Mouse (Mus musculus): Measurements from ENCODE around the gene Prdm2. TPM values are rescaled to one million over a fixed set of nuclear protein-coding genes. Genes with fewer than 3 reads are reported as not detected.
A peak's percentile ranks its signal among the peaks of the same experiment; 100 is the strongest.

Prdm2 gene
- total and polyA plus RNA-seq, 3 experiments, result 9.3 to 22.0 (median 20.1) TPM

DNA sequence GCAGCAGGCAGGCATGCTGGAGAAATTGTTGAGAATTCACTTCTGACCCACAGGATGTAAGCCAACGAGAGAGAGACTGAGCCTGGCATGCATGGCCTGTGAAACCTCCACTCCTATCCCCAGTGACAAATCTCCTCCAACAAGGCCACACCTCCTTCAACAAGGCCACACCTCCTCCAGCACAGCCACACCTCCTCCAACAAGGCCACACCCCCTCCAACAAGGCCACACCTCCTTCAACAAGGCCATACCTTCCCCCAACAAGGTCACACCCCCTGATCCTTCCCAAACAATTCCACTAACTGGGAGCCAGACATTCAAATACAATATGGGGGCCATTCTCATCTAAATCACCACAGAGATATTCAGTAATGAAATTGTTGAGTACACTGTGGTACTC lies 40.6 kb upstream of the Prdm2 start:
- intact Hi-C loops (cut with DNase I), result no loop called here
- TF ChIP-seq EP300 (IDR thresholded peaks at IDR 0.05; ENCODE audit: insufficient read depth, low read depth, low read length) (no peak), CTCF (IDR thresholded peaks at IDR 0.05) (no peak), POLR2A (IDR thresholded peaks at IDR 0.05; ENCODE audit: insufficient read depth, low read depth, low read length) (no peak)
- no peaks in the 10 kb centered on the region for H3K79me2 ChIP-seq (replicated peaks; ENCODE audit: control insufficient read depth, insufficient read depth, low read length)
- no peaks in the 10 kb centered on the region for H3K4me1 ChIP-seq (ENCODE audit: control insufficient read depth, insufficient read depth, low read length)
- H3K9ac ChIP-seq (ENCODE audit: low read depth, low read length), result no peak overlapping the region
- H3K4me3 ChIP-seq, result no peak overlapping the region
- no peaks in the 10 kb centered on the region for H3K36me3 ChIP-seq (ENCODE audit: control insufficient read depth, insufficient read depth, low read length)
- WGBS, result 83% methylated on average over 1 of the region's 1 CpGs
- no peak overlapping the region for H3K27ac ChIP-seq
- H3K27me3 ChIP-seq (ENCODE audit: control insufficient read depth, insufficient read depth, low read length), result no peaks in the 10 kb centered on the region
- no peak for DNase-seq

DNA sequence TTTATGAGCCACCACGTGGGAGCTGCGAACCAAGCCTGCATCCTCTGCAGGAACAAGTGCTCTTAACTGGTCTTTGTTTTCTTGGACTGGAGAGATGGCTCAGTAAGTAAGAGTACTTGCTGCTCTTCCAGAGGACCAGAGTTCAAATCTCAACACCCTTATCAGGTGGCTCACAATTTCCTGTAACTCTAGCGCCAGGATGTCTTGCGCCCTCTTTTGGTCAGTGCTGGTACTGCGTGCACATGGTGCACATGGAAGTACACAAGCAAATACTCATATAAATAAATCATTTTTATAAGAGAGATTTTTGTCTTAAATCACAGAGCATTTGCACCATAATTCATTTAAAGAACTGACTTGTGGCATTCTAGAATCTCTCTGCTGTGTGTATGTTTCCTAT lies 35.3 kb upstream of the Prdm2 start:
- no peaks in the 10 kb centered on the region for H3K4me1 ChIP-seq (ENCODE audit: control insufficient read depth, insufficient read depth, low read length)
- H3K4me3 ChIP-seq, result no peak overlapping the region
- no peaks in the 10 kb centered on the region for H3K79me2 ChIP-seq (replicated peaks; ENCODE audit: control insufficient read depth, insufficient read depth, low read length)
- no peak overlapping the region for H3K9ac ChIP-seq (ENCODE audit: low read depth, low read length)
- H3K27ac ChIP-seq, result no peak overlapping the region
- intact Hi-C loops (cut with DNase I), result no loop called here
- no peaks in the 10 kb centered on the region for H3K27me3 ChIP-seq (ENCODE audit: control insufficient read depth, insufficient read depth, low read length)
- no peaks in the 10 kb centered on the region for H3K36me3 ChIP-seq (ENCODE audit: control insufficient read depth, insufficient read depth, low read length)
- no peak for DNase-seq
- 76% methylated on average over 5 of the region's 5 CpGs for WGBS
- TF ChIP-seq POLR2A (IDR thresholded peaks at IDR 0.05; ENCODE audit: insufficient read depth, low read depth, low read length), result no peak
- no peak for TF ChIP-seq EP300 (IDR thresholded peaks at IDR 0.05; ENCODE audit: insufficient read depth, low read depth, low read length)
- peak; percentile 65 for TF ChIP-seq CTCF (IDR thresholded peaks at IDR 0.05)

DNA sequence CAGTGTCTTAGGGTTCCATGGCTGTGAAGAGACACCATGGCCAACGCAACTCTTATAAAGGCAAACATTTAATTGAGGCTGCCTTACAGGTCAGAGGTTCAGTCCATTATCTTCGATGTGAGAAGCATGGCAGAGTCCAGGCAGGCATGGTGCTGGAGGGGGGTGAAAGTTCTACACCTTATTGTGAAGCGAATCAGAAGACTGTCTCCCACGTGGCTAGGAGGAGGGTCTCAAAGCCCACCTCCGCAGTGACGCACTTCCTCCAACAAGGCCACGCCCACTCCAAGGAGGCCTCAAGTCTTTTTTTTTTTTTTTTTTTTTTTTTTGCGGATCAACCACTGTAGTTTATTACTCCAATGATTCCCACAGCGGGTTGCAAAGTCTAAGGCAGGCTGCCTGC lies 28.5 kb upstream of the Prdm2 start:
- no peak for TF ChIP-seq POLR2A (IDR thresholded peaks at IDR 0.05; ENCODE audit: insufficient read depth, low read depth, low read length)
- no peak for TF ChIP-seq CTCF (IDR thresholded peaks at IDR 0.05)
- TF ChIP-seq EP300 (IDR thresholded peaks at IDR 0.05; ENCODE audit: insufficient read depth, low read depth, low read length), result no peak
- Histone ChIP-seq H3K79me2 (replicated peaks; ENCODE audit: control insufficient read depth, insufficient read depth, low read length) (no peaks in the 10 kb centered on the region), H3K9ac (ENCODE audit: low read depth, low read length) (no peak overlapping the region), H3K27ac (no peak overlapping the region), H3K27me3 (ENCODE audit: control insufficient read depth, insufficient read depth, low read length) (no peaks in the 10 kb centered on the region), H3K4me3 (no peak overlapping the region), H3K36me3 (ENCODE audit: control insufficient read depth, insufficient read depth, low read length) (no peaks in the 10 kb centered on the region), H3K4me1 (ENCODE audit: control insufficient read depth, insufficient read depth, low read length) (no peaks in the 10 kb centered on the region)
- DNase-seq, result no peak
- intact Hi-C loops (cut with DNase I), result no loop called here
- 78% methylated on average over 9 of the region's 9 CpGs for WGBS

DNA sequence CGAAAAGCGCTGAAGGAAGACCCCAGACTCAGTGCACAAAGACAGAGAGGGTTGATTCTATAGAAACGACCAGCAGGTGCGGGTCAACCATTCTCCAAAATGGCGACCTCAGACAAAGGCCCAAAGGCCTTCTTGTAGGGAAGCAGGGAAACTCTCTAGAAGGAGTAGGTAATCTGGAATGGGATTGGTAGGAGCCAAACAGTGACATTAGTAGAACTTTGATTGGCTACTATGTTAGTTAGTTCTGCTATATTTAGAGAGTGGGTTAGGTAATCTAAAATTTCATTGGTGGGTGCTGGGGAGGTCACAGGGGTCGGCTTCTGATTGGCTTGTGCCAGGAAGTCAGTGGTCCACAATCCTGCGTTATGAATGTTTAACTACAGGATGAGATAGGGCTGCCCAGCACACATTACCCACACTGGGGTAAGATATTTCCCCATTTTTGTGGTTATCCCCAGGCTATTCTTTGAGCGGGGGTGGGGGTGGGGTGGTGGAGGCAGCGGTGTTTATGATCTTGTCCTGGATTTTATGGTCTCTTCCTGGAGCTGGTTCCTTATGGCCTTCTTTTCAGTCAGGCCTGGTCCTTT lies 26.9 kb upstream of the Prdm2 start:
- TF ChIP-seq POLR2A (IDR thresholded peaks at IDR 0.05; ENCODE audit: insufficient read depth, low read depth, low read length) (no peak), EP300 (IDR thresholded peaks at IDR 0.05; ENCODE audit: insufficient read depth, low read depth, low read length) (no peak), CTCF (IDR thresholded peaks at IDR 0.05) (no peak)
- 87% methylated on average over 9 of the region's 9 CpGs for WGBS
- no peaks in the 10 kb centered on the region for H3K36me3 ChIP-seq (ENCODE audit: control insufficient read depth, insufficient read depth, low read length)
- H3K4me3 ChIP-seq, result no peak overlapping the region
- no peak overlapping the region for H3K9ac ChIP-seq (ENCODE audit: low read depth, low read length)
- H3K4me1 ChIP-seq (ENCODE audit: control insufficient read depth, insufficient read depth, low read length), result no peaks in the 10 kb centered on the region
- H3K27me3 ChIP-seq (ENCODE audit: control insufficient read depth, insufficient read depth, low read length), result no peaks in the 10 kb centered on the region
- no peak for DNase-seq
- intact Hi-C loops (cut with DNase I), result loop anchor here (2.0 kb wide), 1 partner anchor 127 kb away; no protein-coding TSS in a partner anchor
- H3K79me2 ChIP-seq (replicated peaks; ENCODE audit: control insufficient read depth, insufficient read depth, low read length), result no peaks in the 10 kb centered on the region
- H3K27ac ChIP-seq, result no peak overlapping the region

DNA sequence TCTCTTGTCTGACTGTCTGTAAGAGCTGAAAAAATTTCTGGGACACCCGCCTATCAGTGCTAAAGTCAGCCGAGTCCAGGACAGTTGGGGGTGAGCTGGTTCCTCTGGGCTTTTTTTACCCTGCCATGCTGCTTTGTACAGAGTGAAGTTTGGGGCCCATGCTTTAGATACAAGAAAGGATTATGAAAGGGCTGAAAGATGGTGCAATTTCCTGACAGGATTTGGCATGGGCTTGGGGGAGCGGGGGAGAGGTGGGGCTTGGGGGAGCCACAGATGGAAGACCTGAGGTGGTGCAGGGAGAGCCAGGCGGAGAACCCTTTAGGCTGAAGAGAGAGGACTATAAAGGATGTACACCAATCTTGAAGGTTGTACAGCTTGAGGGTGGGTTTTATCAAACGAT lies 26.3 kb upstream of the Prdm2 start:
- DNase-seq, result no peak
- intact Hi-C loops (cut with DNase I), result loop anchor here (2.0 kb wide), 1 partner anchor 126 kb away; no protein-coding TSS in a partner anchor
- TF ChIP-seq CTCF (IDR thresholded peaks at IDR 0.05) (no peak; the same call in 1 of the 2 replicates), EP300 (IDR thresholded peaks at IDR 0.05; ENCODE audit: insufficient read depth, low read depth, low read length) (no peak), POLR2A (IDR thresholded peaks at IDR 0.05; ENCODE audit: insufficient read depth, low read depth, low read length) (no peak)
- Histone ChIP-seq H3K4me1 (ENCODE audit: control insufficient read depth, insufficient read depth, low read length) (no peaks in the 10 kb centered on the region), H3K27ac (no peak overlapping the region), H3K27me3 (ENCODE audit: control insufficient read depth, insufficient read depth, low read length) (no peaks in the 10 kb centered on the region), H3K9ac (ENCODE audit: low read depth, low read length) (no peak overlapping the region), H3K36me3 (ENCODE audit: control insufficient read depth, insufficient read depth, low read length) (no peaks in the 10 kb centered on the region), H3K79me2 (replicated peaks; ENCODE audit: control insufficient read depth, insufficient read depth, low read length) (no peaks in the 10 kb centered on the region), H3K4me3 (no peak overlapping the region)
- WGBS, result 82% methylated on average over 5 of the region's 5 CpGs

DNA sequence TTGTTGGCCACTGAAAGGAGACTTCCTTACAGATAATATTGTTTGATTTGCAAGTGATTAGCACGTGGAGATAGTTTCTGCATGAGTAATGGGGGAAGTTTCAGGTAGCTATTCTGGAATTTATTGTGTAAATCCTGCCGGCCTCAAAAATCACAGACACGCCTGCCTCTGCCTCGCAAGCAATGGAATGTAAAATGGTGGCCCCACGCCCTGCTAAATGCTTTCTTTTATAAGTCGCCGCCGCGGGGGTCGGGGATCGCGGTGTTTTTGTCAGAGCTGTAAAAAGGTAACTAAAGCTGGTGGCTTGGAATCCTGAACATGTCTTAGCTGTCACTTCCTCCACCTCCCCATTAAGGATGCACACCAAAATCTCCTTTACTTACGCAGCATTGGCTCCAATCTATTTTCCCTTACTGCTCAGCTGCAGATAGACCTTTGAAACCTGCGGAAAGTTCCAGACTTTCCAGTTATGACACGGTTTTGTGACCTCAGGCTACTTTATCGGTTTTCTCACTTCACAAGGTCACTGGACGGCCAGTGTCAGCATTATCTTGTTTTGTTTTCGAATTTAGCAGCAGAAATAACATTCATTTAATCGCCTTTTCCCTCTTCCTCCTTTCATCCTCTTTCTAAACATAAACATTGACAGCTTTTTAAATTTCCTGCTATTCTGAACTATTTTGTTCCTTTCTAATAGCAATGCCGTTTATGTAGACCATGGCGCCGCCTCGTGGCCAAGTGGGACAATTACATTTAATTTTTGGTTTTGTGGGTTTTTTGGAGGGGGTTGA lies 25.6 kb upstream of the Prdm2 start:
- intact Hi-C loops (cut with DNase I), result loop anchor here (1.0 to 2.0 kb wide), 2 partner anchors 126 to 211 kb away; no protein-coding TSS in a partner anchor
- TF ChIP-seq CTCF (IDR thresholded peaks at IDR 0.05) (no peak; the same call in none of the 2 replicates), POLR2A (IDR thresholded peaks at IDR 0.05; ENCODE audit: insufficient read depth, low read depth, low read length) (no peak), EP300 (IDR thresholded peaks at IDR 0.05; ENCODE audit: insufficient read depth, low read depth, low read length) (no peak)
- Histone ChIP-seq H3K9ac (ENCODE audit: low read depth, low read length) (0 out of 2 replicates have a peak overlapping the region, but pooled peaks have one; percentile 25), H3K4me1 (ENCODE audit: control insufficient read depth, insufficient read depth, low read length) (no peaks in the 10 kb centered on the region), H3K27ac (no peak overlapping the region), H3K27me3 (ENCODE audit: control insufficient read depth, insufficient read depth, low read length) (no peaks in the 10 kb centered on the region), H3K36me3 (ENCODE audit: control insufficient read depth, insufficient read depth, low read length) (no peaks in the 10 kb centered on the region), H3K79me2 (replicated peaks; ENCODE audit: control insufficient read depth, insufficient read depth, low read length) (no peaks in the 10 kb centered on the region), H3K4me3 (peak overlapping the region; percentile 32)
- 11% methylated on average over 23 of the region's 23 CpGs for WGBS
- DNase-seq, result peak; percentile 38 to 71
